Mouse (Mus musculus) gastrocnemius, adult 2 months (tissue): ENCODE data around the gene Ttn. TPM values are rescaled to one million over a fixed set of nuclear protein-coding genes. Genes with fewer than 3 reads are reported as not detected.
A peak's percentile ranks its signal among the peaks of the same experiment; 100 is the strongest.

Experiments used
- DNase-seq: peaks from one replicate; pipeline ENCODE4 v3.0.0; 2022
- H3K27ac ChIP-seq: fragments of 200-600 bp; 2 replicates; pipeline ENCODE4 v1.8.1; 2022; ENCODE audit warnings: mild to moderate bottlenecking
- H3K4me3 ChIP-seq: fragments of 200-600 bp; 2 replicates; pipeline ENCODE4 v1.8.1; 2022; ENCODE audit warnings: mild to moderate bottlenecking, moderate library complexity
- CTCF ChIP-seq: fragments of 200-600 bp; IDR thresholded peaks from 2 replicates; pipeline ENCODE4 v1.8.1; 2022; ENCODE audit warnings: antibody characterized with exemption, mild to moderate bottlenecking, moderate library complexity
- intact Hi-C: fragments of 180-260 bp; cut with DNase I; formaldehyde crosslinking; loops from one replicate; pipeline ENCODE4 v1.15.1; 2025
- total RNA-seq, 2 experiments: library from RNA; stranded (reverse); gene quantifications; 2 replicates each; pipeline ENCODE4 v1.2.3; 2021

Gene Ttn
- total RNA-seq, 2 experiments from 2014 or later: 6,941 to 7,187 TPM

- no peak overlapping the region for H3K4me3 ChIP-seq
- intact Hi-C loops: no loop called here
- H3K27ac ChIP-seq: peak overlapping the region; percentile 35
- no peak for TF ChIP-seq CTCF
- no peak for DNase-seq
Measured at GRCm38 (mm10) chr2:76885855-76886254, 96.5 kb downstream of the Ttn start.

- no peak for DNase-seq
- peak overlapping the region; percentile 5; the same call in 1 of the 2 replicates for H3K27ac ChIP-seq
- no peak for TF ChIP-seq CTCF
- intact Hi-C loops: no loop called here
- no peak overlapping the region for H3K4me3 ChIP-seq
Measured at GRCm38 (mm10) chr2:76881406-76881805, 100.9 kb downstream of the Ttn start.

GRCm38 (mm10) chr2:76875587-76875986 lies 106.8 kb downstream of the Ttn start:
- intact Hi-C loops: no loop called here
- Histone ChIP-seq H3K27ac (no peak overlapping the region), H3K4me3 (no peak overlapping the region; the same call in 1 of the 2 replicates)
- no peak for TF ChIP-seq CTCF
- no peak for DNase-seq

GRCm38 (mm10) chr2:76866928-76867327 lies 115.4 kb downstream of the Ttn start:
- peak; percentile 74 for TF ChIP-seq CTCF
- Histone ChIP-seq H3K4me3 (no peak overlapping the region), H3K27ac (no peak overlapping the region)
- intact Hi-C loops: no loop called here
- no peak for DNase-seq

GRCm38 (mm10) chr2:76865497-76865896 lies 116.8 kb downstream of the Ttn start:
- intact Hi-C loops: no loop called here
- Histone ChIP-seq H3K4me3 (no peak overlapping the region), H3K27ac (no peak overlapping the region)
- DNase-seq: no peak
- no peak for TF ChIP-seq CTCF

- no peak overlapping the region for H3K4me3 ChIP-seq
- intact Hi-C loops: no loop called here
- no peak for DNase-seq
- H3K27ac ChIP-seq: no peak overlapping the region
- TF ChIP-seq CTCF: no peak
Measured at GRCm38 (mm10) chr2:76861327-76861726, 121.0 kb downstream of the Ttn start.

GRCm38 (mm10) chr2:76850066-76850465 lies 132.3 kb downstream of the Ttn start:
- H3K27ac ChIP-seq: peak overlapping the region; percentile 28
- DNase-seq: no peak
- no peak overlapping the region for H3K4me3 ChIP-seq
- intact Hi-C loops: no loop called here
- no peak for TF ChIP-seq CTCF

- no peak for DNase-seq
- Histone ChIP-seq H3K4me3 (no peak overlapping the region), H3K27ac (no peak overlapping the region)
- intact Hi-C loops: no loop called here
- peak; percentile 58 for TF ChIP-seq CTCF
Measured at GRCm38 (mm10) chr2:76843162-76843561, 139.2 kb downstream of the Ttn start.

- no peak overlapping the region for H3K4me3 ChIP-seq
- no peak for DNase-seq
- no peak for TF ChIP-seq CTCF
- intact Hi-C loops: no loop called here
- H3K27ac ChIP-seq: no peak overlapping the region
Measured at GRCm38 (mm10) chr2:76820472-76820871, 161.9 kb downstream of the Ttn start.

- H3K27ac ChIP-seq: no peak overlapping the region
- intact Hi-C loops: no loop called here
- no peak overlapping the region for H3K4me3 ChIP-seq
- TF ChIP-seq CTCF: no peak
- DNase-seq: no peak
Measured at GRCm38 (mm10) chr2:76817796-76818195, 164.6 kb downstream of the Ttn start.

GRCm38 (mm10) chr2:76814048-76814817 lies 168.1 kb downstream of the Ttn start:
- no peak for DNase-seq
- intact Hi-C loops: no loop called here
- Histone ChIP-seq H3K4me3 (peak overlapping the region; percentile 6; the same call in 1 of the 2 replicates), H3K27ac (no peak overlapping the region; the same call in 1 of the 2 replicates)
- no peak for TF ChIP-seq CTCF

GRCm38 (mm10) chr2:76811160-76811559 lies 171.2 kb downstream of the Ttn start:
- Histone ChIP-seq H3K27ac (peak overlapping the region; percentile 53; the same call in 1 of the 2 replicates), H3K4me3 (peak overlapping the region; percentile 7)
- no peak for DNase-seq
- no peak for TF ChIP-seq CTCF
- intact Hi-C loops: no loop called here

- peak overlapping the region; percentile 89 for H3K27ac ChIP-seq
- peak; percentile 62 for DNase-seq
- no peak for TF ChIP-seq CTCF
- H3K4me3 ChIP-seq: peak overlapping the region; percentile 65
- intact Hi-C loops: no loop called here
Measured at GRCm38 (mm10) chr2:76808334-76808733, 174.0 kb downstream of the Ttn start.

GRCm38 (mm10) chr2:76807284-76807683 lies 175.1 kb downstream of the Ttn start:
- intact Hi-C loops: no loop called here
- peak; percentile 77 for DNase-seq
- Histone ChIP-seq H3K27ac (peak overlapping the region; percentile 89), H3K4me3 (peak overlapping the region; percentile 65)
- TF ChIP-seq CTCF: no peak
